Mouse (Mus musculus) ES-Bruce4 (cell line): ENCODE measurements around the gene Dctn2.

Experiments
- CTCF ChIP-seq: IDR thresholded peaks from one replicate; pipeline ENCODE4 v1.8.1; 2011; ENCODE audit warnings: low read depth, low read length
- EP300 ChIP-seq: IDR thresholded peaks from 2 replicates; pipeline ENCODE4 v1.6.1; 2011; ENCODE audit warnings: low read depth, low read length; ENCODE audit not compliant: insufficient read depth

DNA sequence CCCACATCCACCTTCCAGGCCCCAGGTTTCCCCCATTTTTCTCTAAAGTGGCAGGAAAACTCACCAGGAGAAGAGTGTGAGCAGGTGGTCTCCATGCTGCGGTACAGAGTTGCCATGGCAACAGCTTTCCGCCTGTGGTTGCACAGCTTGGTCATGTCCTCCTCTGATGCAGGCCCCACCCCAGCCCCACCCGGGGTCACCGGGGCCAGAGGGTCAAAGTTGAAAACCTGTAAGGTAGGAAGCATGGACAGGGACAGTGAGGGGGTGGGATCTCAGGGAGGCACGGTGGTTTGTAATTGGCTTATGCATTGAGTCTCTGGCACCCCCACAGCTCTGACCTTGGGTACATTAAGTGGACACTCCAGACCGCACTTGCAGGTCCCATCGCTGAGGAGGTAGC lies 20.6 kb downstream of the Dctn2 start:
- TF ChIP-seq CTCF = no peak
- TF ChIP-seq EP300 = no peak
